Mouse (Mus musculus) stomach, embryonic 14.5 days (tissue): ENCODE data around the gene Tenm3. TPM values are rescaled to one million over a fixed set of nuclear protein-coding genes. Genes with fewer than 3 reads are reported as not detected.

ENCODE experiments used
- ATAC-seq: fragments of 200-750 bp; cut with Nextera tagmentation; 2 replicates; pipeline ENCODE4 v1.8.0; 2017; ENCODE audit warnings: low read depth, moderate TSS enrichment; ENCODE audit not compliant: insufficient number of reproducible peaks, insufficient read depth, low FRiP score
- H3K27ac ChIP-seq: fragments of 300-500 bp; sonication (generic); 2 replicates; pipeline ENCODE4 v1.5.1; 2014; ENCODE audit warnings: mild to moderate bottlenecking, low read length, moderate library complexity, mixed read lengths
- H3K27me3 ChIP-seq: fragments of 300-500 bp; sonication (generic); 2 replicates; pipeline ENCODE4 v1.6.1; 2014; ENCODE audit warnings: low read length, control low read depth, mixed read lengths; ENCODE audit not compliant: control insufficient read depth, insufficient read depth
- H3K36me3 ChIP-seq: fragments of 300-500 bp; sonication (generic); 2 replicates; pipeline ENCODE4 v1.6.1; 2014; ENCODE audit warnings: mild to moderate bottlenecking, control low read depth, low read length, moderate library complexity, mixed read lengths; ENCODE audit not compliant: control insufficient read depth, insufficient read depth
- H3K4me1 ChIP-seq: fragments of 300-500 bp; sonication (generic); 2 replicates; pipeline ENCODE4 v1.6.1; 2014; ENCODE audit warnings: low read length, control low read depth, mixed read lengths; ENCODE audit not compliant: control insufficient read depth, insufficient read depth
- H3K4me2 ChIP-seq: fragments of 300-500 bp; sonication (generic); replicated peaks from 2 replicates; pipeline ENCODE4 v1.6.1; 2014; ENCODE audit warnings: low read depth, low read length, control low read depth
- H3K4me3 ChIP-seq: fragments of 300-500 bp; sonication (generic); 2 replicates; pipeline ENCODE4 v1.5.1; 2014; ENCODE audit warnings: low read depth, low read length, control low read depth
- H3K9ac ChIP-seq: fragments of 300-500 bp; sonication (generic); replicated peaks from 2 replicates; pipeline ENCODE4 v1.6.1; 2014; ENCODE audit warnings: low read depth, mild to moderate bottlenecking, control low read depth, low read length, moderate library complexity, mixed read lengths
- H3K9me3 ChIP-seq: fragments of 300-500 bp; sonication (generic); 2 replicates; pipeline ENCODE4 v1.6.1; 2016; ENCODE audit warnings: low read depth, low read length, control low read depth; ENCODE audit not compliant: control insufficient read depth
- WGBS: fragments of 180-500 bp; shearing (Covaris S2); extraction: QIAGEN DNeasy Blood & Tissue Kit; methylation state at CpG from one replicate; pipeline ENCODE4 v1.1.7; 2014; 5-methylcytosine and 5-hydroxymethylcytosine counted together
- polyA plus RNA-seq: library from polyadenylated mRNA; unstranded; fragments of >200 nt; fragmentation: Nextera tagmentation; extraction: Ambion mirVana; gene quantifications from 2 replicates; pipeline ENCODE4 v1.2.1, GENCODE M21; 2014

Tenm3 gene
- polyA plus RNA-seq, 1 experiment from 2014 or later, result 29.8 TPM

DNA sequence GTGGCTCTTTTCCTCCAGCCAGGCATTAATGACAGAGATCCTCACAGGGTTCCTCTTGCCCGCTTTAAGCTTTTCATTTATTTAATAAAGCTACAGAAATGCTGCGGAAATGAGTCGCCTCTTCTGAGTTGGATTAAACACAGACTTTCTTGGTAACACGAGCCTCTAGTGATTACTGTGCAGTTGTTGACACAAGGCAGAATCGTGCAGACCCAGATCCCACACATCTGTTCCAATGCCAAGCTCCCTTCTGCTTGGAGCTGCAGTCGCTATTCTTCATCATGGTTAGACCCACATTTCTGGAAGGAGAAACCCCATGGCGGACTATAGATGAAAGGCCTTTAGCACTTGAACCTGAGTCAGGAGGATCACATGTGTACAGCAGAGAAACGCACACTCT, 210.3 kb downstream of the Tenm3 start:
- no peak overlapping the region for H3K27ac ChIP-seq
- no peak overlapping the region for H3K4me3 ChIP-seq
- H3K9ac ChIP-seq, result no peak overlapping the region
- ATAC-seq, result no peak
- no peaks in the 10 kb centered on the region for H3K27me3 ChIP-seq
- H3K4me2 ChIP-seq, result no peak overlapping the region
- H3K4me1 ChIP-seq, result no peaks in the 10 kb centered on the region
- 43% methylated on average over 8 of the region's 8 CpGs for WGBS
- no peaks in the 10 kb centered on the region for H3K36me3 ChIP-seq
- no peaks in the 10 kb centered on the region for H3K9me3 ChIP-seq

DNA sequence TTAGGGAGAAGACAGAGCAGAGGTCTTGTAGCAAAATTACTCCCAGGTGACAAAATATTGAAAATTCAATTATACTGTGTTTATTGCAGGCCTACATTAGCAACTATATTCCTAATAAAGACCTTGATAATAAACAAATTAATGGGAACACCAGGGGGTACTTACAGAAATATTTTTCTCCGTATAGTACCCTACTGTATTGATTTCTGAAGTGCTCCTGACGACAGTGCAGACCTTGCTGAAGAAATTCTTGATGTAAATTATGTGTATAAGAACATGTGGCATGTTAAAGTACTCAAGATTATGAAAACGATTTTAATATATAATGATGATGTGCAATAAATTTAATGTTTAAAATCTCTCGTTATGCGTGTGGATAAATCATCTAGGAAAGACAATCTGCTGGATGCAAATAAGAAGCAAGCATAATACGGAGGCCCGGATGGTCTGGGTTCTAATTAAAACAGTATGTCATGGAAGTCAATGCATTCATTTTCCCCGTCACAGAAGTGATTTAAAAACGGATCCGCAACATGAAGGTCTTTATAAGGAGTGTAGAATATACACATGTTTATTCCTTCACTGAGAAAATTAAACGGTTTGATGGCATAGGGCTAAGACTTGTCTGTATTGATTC, 221.1 kb downstream of the Tenm3 start:
- Histone ChIP-seq H3K9me3 (no peaks in the 10 kb centered on the region), H3K27ac (no peak overlapping the region), H3K4me3 (no peak overlapping the region), H3K36me3 (no peaks in the 10 kb centered on the region), H3K27me3 (no peaks in the 10 kb centered on the region), H3K4me1 (no peaks in the 10 kb centered on the region), H3K9ac (no peak overlapping the region), H3K4me2 (no peak overlapping the region)
- 90% methylated on average over 11 of the region's 11 CpGs for WGBS
- no peak for ATAC-seq

DNA sequence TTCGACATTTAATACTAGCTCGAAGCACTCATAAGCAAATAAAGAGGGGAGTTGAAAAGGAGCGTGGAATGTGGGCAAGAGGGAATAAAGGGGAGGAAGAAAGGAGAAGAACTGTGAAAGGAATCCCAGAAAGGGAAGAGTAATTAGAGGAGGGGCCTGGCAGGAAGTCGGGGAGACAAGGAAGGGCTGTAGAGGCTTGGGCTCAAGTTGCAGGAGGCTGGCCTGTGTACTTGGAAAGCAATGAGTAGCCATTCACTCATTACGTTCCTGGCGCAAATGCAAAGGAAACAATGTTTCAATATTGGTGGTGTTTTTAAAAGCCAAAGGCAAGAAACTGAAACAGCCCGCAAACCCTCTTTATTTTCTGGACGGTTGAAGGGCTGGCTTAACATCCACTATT, 228.7 kb downstream of the Tenm3 start:
- Histone ChIP-seq H3K9me3 (no peaks in the 10 kb centered on the region), H3K27me3 (no peaks in the 10 kb centered on the region), H3K36me3 (no peaks in the 10 kb centered on the region), H3K4me1 (peaks cover 3% of the 10 kb centered on the region; the same call in 1 of the 2 replicates), H3K4me3 (no peak overlapping the region), H3K27ac (no peak overlapping the region), H3K4me2 (no peak overlapping the region), H3K9ac (no peak overlapping the region)
- no peak for ATAC-seq
- 45% methylated on average over 8 of the region's 8 CpGs for WGBS

DNA sequence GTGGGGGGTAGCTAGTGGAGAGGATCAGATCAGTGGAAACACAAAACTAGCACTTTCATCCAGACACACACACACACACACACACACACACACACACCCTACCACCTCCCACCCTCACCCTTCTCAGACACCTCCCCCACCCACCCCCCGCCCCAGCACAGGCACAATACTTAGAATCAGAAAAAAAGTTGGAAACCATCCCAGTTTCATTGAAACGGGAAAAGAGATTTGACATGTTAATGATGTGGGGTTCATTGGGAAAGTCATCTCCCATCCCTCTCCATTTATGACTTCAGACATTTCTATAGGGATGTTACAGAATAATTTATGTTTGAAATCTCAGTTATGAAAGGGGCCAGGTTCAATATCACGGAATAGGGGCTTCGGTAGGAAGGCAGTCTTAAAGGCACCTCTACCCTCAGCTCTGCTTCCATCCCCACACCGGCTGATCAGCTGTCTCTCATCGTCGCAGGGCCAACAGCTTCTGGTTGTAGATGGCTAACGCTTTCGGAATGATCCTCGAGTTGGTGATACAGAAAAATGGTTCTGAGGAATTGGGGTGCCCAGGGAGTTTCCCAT, 231.7 kb downstream of the Tenm3 start:
- H3K9me3 ChIP-seq, result no peaks in the 10 kb centered on the region
- 77% methylated on average over 10 of the region's 10 CpGs for WGBS
- no peak overlapping the region for H3K27ac ChIP-seq
- no peaks in the 10 kb centered on the region for H3K27me3 ChIP-seq
- H3K4me1 ChIP-seq, result peaks cover 3% of the 10 kb centered on the region; the same call in 1 of the 2 replicates
- H3K4me3 ChIP-seq, result no peak overlapping the region
- H3K4me2 ChIP-seq, result no peak overlapping the region
- no peak for ATAC-seq
- no peak overlapping the region for H3K9ac ChIP-seq
- H3K36me3 ChIP-seq, result no peaks in the 10 kb centered on the region

DNA sequence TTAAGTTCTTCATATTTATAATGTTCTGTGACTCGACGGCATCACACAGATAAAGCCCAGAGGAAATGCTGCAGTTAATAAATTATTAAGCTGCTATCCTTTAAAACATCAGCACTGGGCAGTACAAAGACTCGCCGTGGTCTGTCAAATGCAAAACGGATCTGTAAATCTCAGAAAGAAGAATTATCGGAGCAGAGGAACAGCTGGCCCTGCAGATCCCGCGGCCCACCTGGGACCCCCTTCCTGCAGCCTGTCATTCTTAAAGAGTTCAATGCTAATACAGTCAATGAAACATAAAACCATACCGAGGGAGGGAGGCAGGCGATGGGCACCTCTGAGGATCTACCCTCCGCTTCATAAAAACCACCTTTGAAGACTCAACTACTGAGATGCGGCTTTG, 232.6 kb downstream of the Tenm3 start:
- no peak overlapping the region for H3K27ac ChIP-seq
- WGBS, result 50% methylated on average over 12 of the region's 12 CpGs
- H3K4me1 ChIP-seq, result peaks cover 3% of the 10 kb centered on the region; the same call in 1 of the 2 replicates
- H3K9me3 ChIP-seq, result no peaks in the 10 kb centered on the region
- no peak overlapping the region for H3K9ac ChIP-seq
- no peak overlapping the region for H3K4me3 ChIP-seq
- no peak for ATAC-seq
- H3K4me2 ChIP-seq, result no peak overlapping the region
- H3K36me3 ChIP-seq, result no peaks in the 10 kb centered on the region
- no peaks in the 10 kb centered on the region for H3K27me3 ChIP-seq

DNA sequence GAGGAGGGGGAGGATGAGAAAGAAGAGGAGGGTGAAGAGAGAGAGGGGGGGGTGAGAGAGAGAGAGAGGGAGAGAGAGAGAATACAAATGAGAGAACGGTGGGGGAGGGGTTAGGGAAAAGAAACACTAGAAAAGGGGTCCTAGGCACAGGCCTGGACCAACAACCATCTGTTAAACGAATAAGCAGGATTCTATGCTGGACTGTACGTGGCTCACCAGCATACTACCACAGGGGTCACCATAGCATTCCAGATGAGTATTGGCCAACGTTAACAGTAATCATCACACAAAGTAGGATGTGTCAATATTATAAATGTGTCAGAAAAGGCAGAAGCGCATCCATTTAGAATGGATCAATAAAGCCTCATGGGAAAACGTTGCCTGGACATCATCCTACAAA, 233.4 kb downstream of the Tenm3 start:
- Histone ChIP-seq H3K4me2 (no peak overlapping the region), H3K27ac (no peak overlapping the region), H3K36me3 (no peaks in the 10 kb centered on the region), H3K4me3 (no peak overlapping the region), H3K9me3 (no peaks in the 10 kb centered on the region), H3K4me1 (peaks cover 3% of the 10 kb centered on the region; the same call in 1 of the 2 replicates), H3K9ac (no peak overlapping the region), H3K27me3 (no peaks in the 10 kb centered on the region)
- no peak for ATAC-seq
- WGBS, result 64% methylated on average over 6 of the region's 6 CpGs

DNA sequence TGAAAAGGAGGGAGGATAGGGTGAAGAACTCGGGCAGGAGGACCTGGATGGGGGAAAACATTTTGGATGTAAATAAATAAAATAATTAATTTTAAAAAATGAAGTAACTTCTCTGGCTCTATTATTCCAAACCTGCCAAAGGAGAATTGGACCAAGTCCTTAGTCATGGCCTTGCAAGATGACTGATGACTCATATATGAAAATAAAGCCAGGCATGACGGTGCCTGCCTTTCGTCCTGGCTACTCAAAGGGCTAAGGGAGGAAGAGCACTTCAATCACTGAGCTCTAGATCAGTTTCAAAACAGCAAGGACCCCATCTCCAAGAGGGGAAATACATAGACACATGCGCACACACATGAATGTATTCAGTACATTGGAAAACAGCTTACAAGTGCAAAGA, 234.1 kb downstream of the Tenm3 start:
- no peak for ATAC-seq
- WGBS, result 83% methylated on average over 4 of the region's 4 CpGs
- Histone ChIP-seq H3K4me1 (peaks cover 3% of the 10 kb centered on the region; the same call in 1 of the 2 replicates), H3K4me2 (no peak overlapping the region), H3K4me3 (no peak overlapping the region), H3K27ac (no peak overlapping the region), H3K27me3 (no peaks in the 10 kb centered on the region), H3K36me3 (no peaks in the 10 kb centered on the region), H3K9me3 (no peaks in the 10 kb centered on the region), H3K9ac (no peak overlapping the region)

DNA sequence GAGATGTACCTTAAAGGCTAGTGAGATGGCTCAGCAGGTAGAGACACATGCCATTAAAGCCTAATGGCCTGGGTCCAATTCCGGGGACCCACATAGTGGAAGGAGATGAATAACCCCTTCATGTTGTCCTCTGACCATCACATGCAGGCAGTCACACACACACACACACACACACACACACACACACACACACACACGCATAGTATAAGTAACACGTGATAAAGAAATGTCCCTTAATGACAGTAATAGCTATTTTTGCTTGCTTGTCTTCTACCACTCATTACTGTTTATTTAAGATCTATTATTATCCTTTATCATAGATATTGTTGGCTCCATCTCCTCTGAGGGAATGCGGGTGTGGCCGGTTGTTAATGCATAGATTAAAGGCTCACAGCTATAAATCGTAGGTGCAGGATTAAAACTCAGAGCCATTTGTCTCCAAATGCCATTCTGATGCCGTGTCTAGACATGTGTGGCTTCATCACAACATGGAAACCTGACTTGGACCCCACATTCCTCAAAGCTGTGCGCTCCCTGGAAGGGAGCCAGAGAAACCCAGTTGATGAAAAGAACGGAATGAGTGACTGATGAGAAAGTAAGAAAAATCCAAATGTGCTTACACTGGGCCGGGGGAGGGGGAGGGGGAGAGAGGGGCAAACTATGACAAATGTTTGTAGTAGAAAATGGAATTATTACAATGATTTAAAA, 239.4 kb downstream of the Tenm3 start:
- no peak overlapping the region for H3K27ac ChIP-seq
- no peak overlapping the region for H3K9ac ChIP-seq
- no peaks in the 10 kb centered on the region for H3K4me1 ChIP-seq
- no peak overlapping the region for H3K4me3 ChIP-seq
- no peak overlapping the region for H3K4me2 ChIP-seq
- no peaks in the 10 kb centered on the region for H3K9me3 ChIP-seq
- H3K36me3 ChIP-seq, result no peaks in the 10 kb centered on the region
- WGBS, result 55% methylated on average over 10 of the region's 10 CpGs
- no peak for ATAC-seq
- no peaks in the 10 kb centered on the region for H3K27me3 ChIP-seq
